Mouse (Mus musculus): ENCODE measurements around the gene Nkx6-1. TPM values are rescaled to one million over a fixed set of nuclear protein-coding genes. Genes with fewer than 3 reads are reported as not detected.

Gene Nkx6-1
- under 1 TPM in 1 of 2 experiments, not detected in 1; 0.09 TPM for total RNA-seq (2021)
- polyA plus RNA-seq (2012; rRNA removed), result 0.08 TPM in 1 of 2 replicates, not detected in the other
- long read RNA-seq, result 0 reads

- WGBS, result 2% methylated on average over 39 of the region's 39 CpGs
- H3K27me3 ChIP-seq (ENCODE audit: control insufficient read depth, insufficient read depth, low read length), result peaks cover 47% of the 10 kb centered on the region
- H3K9ac ChIP-seq (ENCODE audit: low read depth, low read length), result no peak within 1 kb of the TSS
- H3K4me1 ChIP-seq (ENCODE audit: control insufficient read depth, insufficient read depth, low read length), result no peaks in the 10 kb centered on the region
- no peaks in the 10 kb centered on the region for H3K79me2 ChIP-seq (replicated peaks; ENCODE audit: control insufficient read depth, insufficient read depth, low read length)
- H3K27ac ChIP-seq, result no peak within 1 kb of the TSS
- H3K4me3 ChIP-seq, result peak within 1 kb of the TSS; percentile 36
- intact Hi-C loops (cut with DNase I), result no loop called here
- H3K36me3 ChIP-seq (ENCODE audit: control insufficient read depth, insufficient read depth, low read length), result no peaks in the 10 kb centered on the region
- peak; percentile 45 to 58 for DNase-seq
- TF ChIP-seq CTCF (IDR thresholded peaks at IDR 0.05) (no peak), EP300 (IDR thresholded peaks at IDR 0.05; ENCODE audit: insufficient read depth, low read depth, low read length) (no peak), POLR2A (IDR thresholded peaks at IDR 0.05; ENCODE audit: insufficient read depth, low read depth, low read length) (no peak)
These were observed at the start of gene Nkx6-1 for GRCm38 (mm10) chr5:101664945-101665615. Gene Nkx6-1 (minus strand): TSS chr5:101664996.

- Histone ChIP-seq H3K36me3 (ENCODE audit: control insufficient read depth, insufficient read depth, low read length) (no peaks in the 10 kb centered on the region), H3K4me1 (ENCODE audit: control insufficient read depth, insufficient read depth, low read length) (no peaks in the 10 kb centered on the region), H3K9ac (ENCODE audit: low read depth, low read length) (no peak overlapping the region), H3K27me3 (ENCODE audit: control insufficient read depth, insufficient read depth, low read length) (no peaks in the 10 kb centered on the region), H3K79me2 (replicated peaks; ENCODE audit: control insufficient read depth, insufficient read depth, low read length) (no peaks in the 10 kb centered on the region), H3K4me3 (no peak overlapping the region), H3K27ac (no peak overlapping the region)
- WGBS, result 75% methylated on average over 6 of the region's 6 CpGs
- DNase-seq, result no peak
- intact Hi-C loops (cut with DNase I), result no loop called here
- TF ChIP-seq CTCF (IDR thresholded peaks at IDR 0.05) (peak; percentile 34), EP300 (IDR thresholded peaks at IDR 0.05; ENCODE audit: insufficient read depth, low read depth, low read length) (no peak)
These were observed 48.3 kb upstream of the Nkx6-1 start for GRCm38 (mm10) chr5:101713064-101713613.

GRCm38 (mm10) chr5:101703374-101704260, 38.8 kb upstream of the Nkx6-1 start:
- peak; percentile 4 to 20 for DNase-seq
- Histone ChIP-seq H3K27ac (no peak overlapping the region), H3K36me3 (ENCODE audit: control insufficient read depth, insufficient read depth, low read length) (no peaks in the 10 kb centered on the region), H3K4me3 (no peak overlapping the region), H3K27me3 (ENCODE audit: control insufficient read depth, insufficient read depth, low read length) (no peaks in the 10 kb centered on the region), H3K4me1 (ENCODE audit: control insufficient read depth, insufficient read depth, low read length) (no peaks in the 10 kb centered on the region), H3K9ac (ENCODE audit: low read depth, low read length) (no peak overlapping the region), H3K79me2 (replicated peaks; ENCODE audit: control insufficient read depth, insufficient read depth, low read length) (no peaks in the 10 kb centered on the region)
- WGBS, result 60% methylated on average over 24 of the region's 25 CpGs
- intact Hi-C loops (cut with DNase I), result no loop called here
- TF ChIP-seq EP300 (IDR thresholded peaks at IDR 0.05; ENCODE audit: insufficient read depth, low read depth, low read length), result no peak
- TF ChIP-seq CTCF (IDR thresholded peaks at IDR 0.05), result no peak
- TF ChIP-seq POLR2A (IDR thresholded peaks at IDR 0.05; ENCODE audit: insufficient read depth, low read depth, low read length), result no peak

GRCm38 (mm10) chr5:101702636-101703035, 37.8 kb upstream of the Nkx6-1 start:
- TF ChIP-seq CTCF (IDR thresholded peaks at IDR 0.05) (no peak), EP300 (IDR thresholded peaks at IDR 0.05; ENCODE audit: insufficient read depth, low read depth, low read length) (no peak), POLR2A (IDR thresholded peaks at IDR 0.05; ENCODE audit: insufficient read depth, low read depth, low read length) (no peak)
- Histone ChIP-seq H3K27ac (no peak overlapping the region), H3K27me3 (ENCODE audit: control insufficient read depth, insufficient read depth, low read length) (no peaks in the 10 kb centered on the region), H3K4me1 (ENCODE audit: control insufficient read depth, insufficient read depth, low read length) (no peaks in the 10 kb centered on the region), H3K9ac (ENCODE audit: low read depth, low read length) (no peak overlapping the region), H3K36me3 (ENCODE audit: control insufficient read depth, insufficient read depth, low read length) (no peaks in the 10 kb centered on the region), H3K79me2 (replicated peaks; ENCODE audit: control insufficient read depth, insufficient read depth, low read length) (no peaks in the 10 kb centered on the region), H3K4me3 (no peak overlapping the region)
- 75% methylated on average over 11 of the region's 11 CpGs for WGBS
- intact Hi-C loops (cut with DNase I), result no loop called here
- DNase-seq, result no peak

- Histone ChIP-seq H3K27me3 (ENCODE audit: control insufficient read depth, insufficient read depth, low read length) (no peaks in the 10 kb centered on the region), H3K4me1 (ENCODE audit: control insufficient read depth, insufficient read depth, low read length) (no peaks in the 10 kb centered on the region), H3K36me3 (ENCODE audit: control insufficient read depth, insufficient read depth, low read length) (no peaks in the 10 kb centered on the region), H3K79me2 (replicated peaks; ENCODE audit: control insufficient read depth, insufficient read depth, low read length) (no peaks in the 10 kb centered on the region), H3K27ac (no peak overlapping the region), H3K4me3 (no peak overlapping the region), H3K9ac (ENCODE audit: low read depth, low read length) (no peak overlapping the region)
- no peak for DNase-seq
- TF ChIP-seq POLR2A (IDR thresholded peaks at IDR 0.05; ENCODE audit: insufficient read depth, low read depth, low read length), result no peak
- TF ChIP-seq CTCF (IDR thresholded peaks at IDR 0.05), result peak; percentile 78
- TF ChIP-seq EP300 (IDR thresholded peaks at IDR 0.05; ENCODE audit: insufficient read depth, low read depth, low read length), result no peak
- 0% methylated on average over 3 of the region's 3 CpGs for WGBS
- intact Hi-C loops (cut with DNase I), result no loop called here
These were observed 35.8 kb upstream of the Nkx6-1 start for GRCm38 (mm10) chr5:101700607-101701006.

Measured in heart, adult 2 months (tissue).